Mouse (Mus musculus) liver, postnatal 0 days (tissue): ENCODE measurements around the gene Epha5.

ENCODE experiments used
- CTCF ChIP-seq: sonication (generic); IDR thresholded peaks from 2 replicates; pipeline ENCODE4 v1.5.1; 2016; ENCODE audit warnings: antibody characterized with exemption, low read depth
- EP300 ChIP-seq: IDR thresholded peaks from 2 replicates; pipeline ENCODE4 v1.6.1; 2016; ENCODE audit warnings: antibody characterized with exemption, low read depth, mild to moderate bottlenecking

GRCm38 (mm10) chr5:84454641-84455040, 37.5 kb upstream of the Epha5 start:
- no peak for TF ChIP-seq EP300
- no peak for TF ChIP-seq CTCF
